Mouse (Mus musculus): ENCODE measurements around the gene Samd4.

- TF ChIP-seq CTCF (IDR thresholded peaks at IDR 0.05; ENCODE audit: low read depth, low read length) (no peak), POLR2A (IDR thresholded peaks at IDR 0.05; ENCODE audit: borderline replicate concordance, low read depth, low read length) (no peak)
Measured at GRCm38 (mm10) chr14:46862922-46863321, 19.7 kb upstream of the Samd4 start.

All from bone marrow macrophage, adult 2 months (primary cell).